Mouse (Mus musculus) left cerebral cortex, postnatal 4 days (tissue): Measurements from ENCODE around the gene Fam102a. TPM values are rescaled to one million over a fixed set of nuclear protein-coding genes. Genes with fewer than 3 reads are reported as not detected.

Experiments used
- DNase-seq: peaks from one replicate; pipeline ENCODE4 v3.0.0-alpha.2; 2022
- intact Hi-C: fragments of 180-260 bp; cut with DNase I; formaldehyde crosslinking; loops from one replicate; pipeline ENCODE4 v1.15.1; 2025
- total RNA-seq, 2 experiments: library from RNA; stranded (reverse); gene quantifications; 2 replicates each; pipeline ENCODE4 v1.2.3; 2021

The Fam102a gene
- total RNA-seq, 2 experiments from 2014 or later, result 18.8 to 20.1 TPM

DNA sequence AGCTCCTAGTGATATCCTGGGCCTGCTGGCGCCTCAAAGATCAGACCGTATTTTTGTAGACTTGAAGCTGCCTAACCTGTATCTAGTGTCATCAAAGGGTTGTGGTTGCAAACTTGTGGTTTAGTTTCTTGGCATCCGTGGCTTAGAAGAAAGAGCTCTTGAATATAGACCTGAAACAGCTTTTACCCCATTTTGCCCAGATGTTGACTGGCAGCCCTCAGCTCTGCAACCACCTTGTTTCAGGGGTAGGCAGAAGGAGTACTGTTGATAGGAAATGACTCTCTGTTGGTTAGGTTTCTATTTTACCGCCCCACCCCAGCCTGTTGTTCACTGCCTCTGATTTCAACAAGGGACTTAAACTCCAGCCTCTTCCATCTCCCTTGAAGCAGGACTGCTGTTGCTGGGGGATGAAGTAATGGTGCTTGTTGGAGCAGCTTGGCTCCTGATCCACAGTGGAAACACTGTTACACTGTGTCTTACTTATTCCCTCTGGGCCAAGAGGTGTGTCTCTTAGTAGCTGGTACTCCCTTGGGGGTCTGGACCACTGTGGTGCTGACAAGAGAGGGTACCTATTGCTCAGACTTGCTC lies 6.9 kb downstream of the Fam102a start:
- no peak for DNase-seq
- intact Hi-C loops, result no loop called here

DNA sequence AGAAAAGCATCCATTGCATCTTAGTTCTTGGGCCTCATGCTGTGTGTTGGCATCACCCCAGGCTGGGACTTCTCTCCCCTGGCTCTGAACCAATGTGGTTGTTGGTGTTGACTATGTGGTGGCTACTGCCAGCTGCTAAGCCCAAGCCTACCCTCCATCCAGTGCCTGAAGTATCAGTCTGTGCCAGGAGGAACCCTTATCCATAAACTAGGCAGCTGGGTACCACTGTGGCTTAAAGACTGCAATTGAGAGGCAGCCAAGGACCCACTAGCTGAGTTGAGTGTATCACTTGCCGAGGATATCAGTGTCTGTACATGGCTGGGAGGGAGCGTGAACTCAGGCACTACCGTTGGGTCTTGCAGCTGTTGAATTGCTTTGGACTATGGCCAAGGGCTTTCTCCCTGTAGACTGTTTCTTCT lies 7.9 kb downstream of the Fam102a start:
- peak; percentile 81 for DNase-seq
- intact Hi-C loops, result no loop called here

DNA sequence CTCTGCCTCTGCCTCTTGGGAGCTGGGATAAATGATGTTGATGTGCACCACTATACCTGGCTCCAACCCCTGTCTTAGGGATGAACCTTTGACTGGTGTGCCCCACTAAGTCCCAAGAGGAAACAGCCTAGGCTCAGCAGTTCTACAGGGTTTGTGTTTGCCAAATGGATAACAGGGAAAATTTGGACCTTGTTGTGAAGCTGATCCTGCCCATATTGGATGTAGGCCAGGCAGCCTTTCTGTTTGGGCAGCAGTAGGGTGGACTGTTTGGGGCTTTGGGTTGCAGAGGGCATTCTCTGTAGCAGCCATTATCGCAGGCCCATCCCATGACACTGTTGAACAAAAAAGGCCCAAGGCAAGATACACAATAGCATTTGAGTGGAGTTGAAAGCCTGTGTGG lies 11.8 kb downstream of the Fam102a start:
- no peak for DNase-seq
- intact Hi-C loops, result no loop called here

DNA sequence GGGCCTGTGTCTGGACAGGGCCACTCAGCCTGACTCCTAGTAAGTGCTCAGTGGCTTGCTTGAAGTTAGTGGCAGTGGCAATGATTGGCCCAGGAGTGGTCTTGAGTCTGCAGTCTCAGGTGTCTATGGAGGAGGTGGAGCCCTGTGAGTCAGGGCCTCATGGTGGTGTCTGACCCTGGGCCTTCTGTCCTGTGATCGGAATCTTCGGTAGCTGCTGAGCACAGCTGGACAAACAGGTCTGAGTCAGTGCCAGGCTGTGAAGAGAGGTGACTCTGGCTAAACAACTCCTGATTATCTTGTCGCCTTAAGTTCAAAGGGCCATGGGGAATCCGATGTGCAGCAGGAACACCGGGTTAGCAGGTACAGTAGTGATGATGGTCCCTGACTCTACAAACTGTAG lies 12.2 kb downstream of the Fam102a start:
- DNase-seq, result no peak
- intact Hi-C loops, result no loop called here

DNA sequence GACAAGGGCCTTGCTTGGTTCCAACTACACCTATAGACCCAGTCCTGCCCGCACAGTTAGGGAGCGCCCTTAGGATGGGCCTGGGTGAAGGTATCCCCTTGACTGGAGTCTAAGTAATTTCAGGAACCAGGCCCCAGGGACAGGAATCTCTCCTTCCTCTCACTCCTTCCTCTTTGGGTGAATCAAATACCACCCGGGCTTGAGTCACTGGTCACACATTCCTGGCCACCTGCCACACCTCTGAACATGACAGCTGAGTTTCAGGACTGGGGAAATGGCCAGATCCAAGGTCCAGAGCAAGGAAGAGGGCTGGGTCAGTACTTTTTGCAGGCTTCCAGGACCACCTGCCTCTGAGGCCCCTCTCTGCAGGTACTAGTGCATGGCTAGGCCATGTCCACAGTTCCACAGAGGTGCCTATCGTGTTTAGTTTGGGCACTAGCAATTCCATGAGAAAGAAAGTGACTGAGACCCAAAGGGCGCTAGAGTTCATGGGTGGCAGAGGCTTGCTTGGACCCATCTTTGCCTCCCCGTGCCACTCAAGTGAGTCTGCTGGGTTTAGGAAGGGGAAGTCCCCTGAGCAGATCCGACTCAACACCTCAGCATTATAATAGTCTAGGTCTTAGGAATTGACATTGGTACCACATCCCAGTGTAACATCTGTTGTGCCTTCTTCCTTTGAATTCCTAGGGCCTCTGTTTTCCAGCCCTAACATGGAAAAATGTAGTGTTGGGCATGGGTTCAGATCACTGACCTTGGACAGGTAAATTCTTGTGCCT lies 13.0 kb downstream of the Fam102a start:
- no peak for DNase-seq
- intact Hi-C loops, result no loop called here

DNA sequence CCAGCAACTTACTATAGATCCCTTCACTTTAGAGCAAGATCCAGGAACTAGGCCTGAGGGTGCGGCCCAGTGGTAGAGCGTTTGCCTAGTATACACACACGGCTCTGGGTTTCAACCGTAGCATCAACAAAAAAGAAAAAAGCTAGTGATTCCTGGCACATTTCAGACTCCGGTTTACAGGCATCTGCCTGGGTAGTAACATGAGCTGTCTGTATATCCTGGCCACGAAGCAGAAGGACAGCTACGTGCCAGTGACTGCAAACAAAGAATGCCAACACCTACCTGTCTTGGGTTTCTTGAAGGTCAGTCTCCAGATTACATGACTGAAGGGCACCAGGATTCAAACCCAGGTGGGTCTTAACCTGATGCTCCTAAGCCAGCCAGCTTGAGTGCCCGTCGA lies 14.0 kb downstream of the Fam102a start:
- intact Hi-C loops, result no loop called here
- no peak for DNase-seq

DNA sequence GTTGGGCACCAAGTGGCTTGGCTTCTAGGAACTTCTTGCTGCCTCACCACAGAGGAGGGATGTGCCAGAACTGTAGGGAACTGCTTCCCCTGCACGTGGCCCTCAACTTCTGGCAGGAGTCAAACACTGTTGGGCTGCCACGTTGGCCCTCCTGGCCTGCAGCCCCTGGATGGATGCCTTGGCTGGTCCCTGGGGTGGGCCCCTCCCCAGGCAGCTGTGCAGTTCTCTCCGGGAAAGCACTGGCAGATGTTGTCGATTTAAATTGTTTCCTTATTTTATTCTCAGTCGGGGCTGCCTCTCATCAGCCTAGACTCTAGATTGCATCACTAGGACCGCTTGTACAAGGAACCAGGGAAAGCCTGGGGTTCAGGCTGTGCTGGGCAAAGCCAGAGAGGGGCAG lies 14.6 kb downstream of the Fam102a start:
- intact Hi-C loops, result no loop called here
- DNase-seq, result no peak

DNA sequence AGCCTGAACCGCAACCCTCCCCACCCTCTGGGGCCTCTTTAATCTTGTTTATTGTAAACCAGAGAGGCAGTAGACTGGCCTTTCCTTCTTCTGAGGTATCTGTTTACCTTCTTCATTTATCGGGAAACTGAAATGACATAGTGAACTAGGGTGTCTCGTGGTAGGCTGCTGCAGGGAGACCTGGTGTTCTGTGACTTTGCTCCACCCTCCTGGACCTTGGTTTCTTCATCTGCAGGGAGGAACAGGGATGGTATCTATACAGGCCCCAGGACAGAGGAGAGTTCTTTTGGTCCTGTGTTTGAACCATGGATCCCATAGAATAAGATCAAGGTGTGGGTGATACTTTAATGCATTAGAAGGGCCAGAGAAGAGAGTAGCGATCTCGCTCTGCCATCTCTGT lies 16.1 kb downstream of the Fam102a start:
- DNase-seq, result no peak

DNA sequence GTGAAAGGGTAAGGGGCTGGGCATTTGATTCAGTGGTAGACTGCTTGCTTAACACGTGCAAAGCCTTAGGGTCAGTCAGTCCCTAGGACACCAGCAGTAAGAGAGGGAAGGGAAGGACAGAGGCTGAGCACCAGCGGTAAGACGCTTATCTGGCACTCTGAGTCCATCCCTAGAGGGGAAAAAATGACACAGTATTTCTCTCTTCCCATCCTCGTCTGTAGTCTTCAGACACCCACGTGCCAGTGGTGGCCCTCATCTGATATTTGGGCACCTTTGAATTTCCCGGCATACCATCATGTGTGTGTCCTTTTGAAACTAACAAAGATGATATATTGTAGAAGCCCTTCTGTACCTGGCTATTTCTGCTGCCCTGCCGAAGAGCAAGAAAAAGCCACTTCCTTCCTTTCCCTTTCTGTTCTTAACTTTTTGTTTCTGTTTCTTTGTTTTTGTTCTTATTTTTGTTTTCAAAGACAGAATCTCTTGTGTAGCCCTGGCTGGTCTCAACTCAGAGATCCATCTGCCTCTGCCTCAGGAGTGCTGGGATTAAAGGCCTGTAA lies 18.5 kb downstream of the Fam102a start:
- DNase-seq, result no peak
- intact Hi-C loops, result no loop called here

More for the DNA sequence above, 16.1 kb downstream of the Fam102a start:
- intact Hi-C loops, result no loop called here

DNA sequence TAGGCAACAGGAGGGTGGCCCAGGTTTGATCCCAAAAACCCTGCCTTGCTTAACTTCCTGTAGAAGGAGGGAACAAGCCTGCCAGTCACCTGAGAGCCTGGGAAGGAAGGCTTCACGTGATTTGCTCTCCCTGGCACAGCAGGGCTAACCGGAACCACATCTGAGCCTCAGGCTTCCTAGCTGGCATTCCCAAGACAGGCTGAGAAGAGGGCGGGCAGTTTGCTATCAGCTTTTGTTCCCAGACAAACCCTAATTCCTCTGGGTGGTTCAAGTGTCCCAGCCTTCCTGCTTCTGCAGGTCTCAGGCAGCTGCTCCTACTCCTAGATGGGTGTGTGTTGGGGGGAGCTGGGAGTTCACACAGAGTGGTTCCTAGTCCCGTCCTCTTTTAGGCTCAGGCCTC lies 20.4 kb downstream of the Fam102a start:
- DNase-seq, result no peak
- intact Hi-C loops, result no loop called here

DNA sequence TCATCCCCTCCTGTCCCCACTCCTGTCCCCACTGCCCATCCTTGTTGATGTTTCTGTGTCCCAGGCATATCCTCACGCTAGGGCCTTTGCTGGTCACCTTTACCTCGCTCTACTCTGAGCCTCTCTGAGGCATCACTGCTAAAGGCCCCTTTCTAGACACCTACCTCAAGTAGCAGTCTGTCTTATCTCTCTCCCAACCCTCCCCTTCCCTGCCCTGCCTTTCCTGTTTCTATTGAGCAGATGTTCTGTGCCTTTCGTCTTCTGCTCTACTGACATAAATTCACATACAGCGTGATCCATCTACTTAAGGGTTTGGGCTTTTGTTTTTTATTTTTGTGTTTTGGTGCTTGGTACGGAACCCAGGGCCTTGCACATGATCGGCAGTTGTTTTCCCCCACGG lies 20.9 kb downstream of the Fam102a start:
- intact Hi-C loops, result no loop called here
- DNase-seq, result no peak

DNA sequence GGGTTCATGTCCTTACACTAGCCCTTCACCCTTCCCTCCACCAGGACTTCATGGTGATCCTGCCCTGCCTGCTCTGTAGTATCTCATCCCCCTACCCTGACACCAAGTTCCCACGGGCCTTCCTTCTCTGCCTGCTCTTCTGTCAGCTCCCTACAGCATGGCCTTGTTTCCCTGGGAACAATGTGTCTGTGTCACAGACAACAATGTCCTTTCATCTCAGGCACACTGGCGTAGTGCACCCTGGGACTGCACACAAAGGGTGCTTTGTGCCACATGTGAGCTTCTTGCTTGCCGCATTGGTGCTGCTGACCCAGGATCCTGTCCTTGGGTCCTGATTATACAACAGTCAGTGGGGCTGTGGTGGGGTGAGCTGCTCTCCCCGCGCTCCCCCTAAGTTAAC lies 24.4 kb downstream of the Fam102a start:
- intact Hi-C loops, result no loop called here
- no peak for DNase-seq

DNA sequence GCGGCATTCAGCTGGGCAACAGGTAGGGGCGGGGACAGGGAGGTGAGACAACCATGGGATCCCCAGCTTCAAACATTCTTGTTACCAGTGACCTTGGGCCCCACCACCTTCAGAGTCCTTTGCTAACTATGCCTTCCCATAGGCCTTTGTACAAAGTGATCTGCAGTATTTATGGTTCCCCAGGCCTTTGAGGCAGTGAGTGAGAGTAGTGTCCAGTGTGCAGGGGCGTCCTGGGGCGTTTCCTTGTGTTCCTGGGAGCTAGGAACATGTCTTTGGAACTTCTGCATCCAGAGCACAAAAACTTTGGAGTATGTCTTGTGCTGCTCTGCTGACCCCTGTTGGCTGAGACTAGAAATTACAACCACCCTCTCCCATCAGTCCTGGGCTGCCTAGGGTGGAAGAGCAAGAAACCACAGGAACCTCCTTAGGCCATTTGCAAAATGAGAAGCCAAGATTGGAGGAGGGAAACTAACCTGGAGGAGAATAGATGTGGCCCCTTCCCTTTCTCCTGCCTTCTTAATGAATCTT lies 31.5 kb downstream of the Fam102a start:
- DNase-seq, result peak; percentile 60
- intact Hi-C loops, result loop anchor here (5.0 kb wide), 2 partner anchors 79 to 164 kb away; no protein-coding TSS in a partner anchor

DNA sequence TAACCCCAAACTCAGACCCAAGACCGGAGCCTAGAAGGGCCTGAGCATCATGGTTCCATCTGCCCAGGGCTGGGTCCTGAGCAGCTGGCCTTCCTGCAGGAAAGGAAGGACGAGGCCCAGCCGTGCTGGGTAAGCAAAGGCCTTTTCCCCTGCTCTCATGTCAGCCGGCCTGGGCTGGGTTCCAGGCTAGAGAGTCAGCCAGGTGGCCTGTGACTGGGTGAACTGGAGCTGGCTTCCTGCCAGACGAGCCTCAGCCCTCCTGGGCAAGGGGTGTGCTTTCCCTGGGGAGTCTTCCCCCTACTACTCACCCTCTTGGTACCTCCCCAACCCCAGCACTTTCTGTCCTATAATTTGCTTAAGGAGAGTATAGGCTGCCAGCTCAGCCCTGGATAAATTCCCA lies 33.0 kb downstream of the Fam102a start:
- intact Hi-C loops, result loop anchor here (5.0 kb wide), 2 partner anchors 81 to 166 kb away; no protein-coding TSS in a partner anchor
- DNase-seq, result peak; percentile 66

DNA sequence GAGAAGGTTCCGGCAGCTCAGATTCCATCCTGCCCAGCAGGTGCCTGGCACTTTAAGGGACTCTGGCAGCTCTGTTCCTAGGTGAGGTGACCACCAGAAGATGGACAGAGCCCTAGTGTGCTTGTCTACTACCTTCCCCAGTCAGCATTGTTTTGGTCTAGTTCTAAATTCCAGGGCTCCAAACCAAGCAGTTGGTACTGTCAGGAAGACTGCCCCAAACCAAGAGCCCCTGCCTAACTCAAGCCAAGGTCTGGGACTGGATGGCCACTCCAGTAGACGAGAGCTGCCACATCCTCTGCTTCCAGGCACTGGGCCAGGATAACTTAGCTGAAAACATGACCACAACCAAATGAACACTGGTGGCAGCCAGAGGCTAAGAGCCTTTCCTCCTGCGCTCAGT lies 33.8 kb downstream of the Fam102a start:
- intact Hi-C loops, result loop anchor here (5.0 kb wide), 2 partner anchors 82 to 167 kb away; no protein-coding TSS in a partner anchor

DNA sequence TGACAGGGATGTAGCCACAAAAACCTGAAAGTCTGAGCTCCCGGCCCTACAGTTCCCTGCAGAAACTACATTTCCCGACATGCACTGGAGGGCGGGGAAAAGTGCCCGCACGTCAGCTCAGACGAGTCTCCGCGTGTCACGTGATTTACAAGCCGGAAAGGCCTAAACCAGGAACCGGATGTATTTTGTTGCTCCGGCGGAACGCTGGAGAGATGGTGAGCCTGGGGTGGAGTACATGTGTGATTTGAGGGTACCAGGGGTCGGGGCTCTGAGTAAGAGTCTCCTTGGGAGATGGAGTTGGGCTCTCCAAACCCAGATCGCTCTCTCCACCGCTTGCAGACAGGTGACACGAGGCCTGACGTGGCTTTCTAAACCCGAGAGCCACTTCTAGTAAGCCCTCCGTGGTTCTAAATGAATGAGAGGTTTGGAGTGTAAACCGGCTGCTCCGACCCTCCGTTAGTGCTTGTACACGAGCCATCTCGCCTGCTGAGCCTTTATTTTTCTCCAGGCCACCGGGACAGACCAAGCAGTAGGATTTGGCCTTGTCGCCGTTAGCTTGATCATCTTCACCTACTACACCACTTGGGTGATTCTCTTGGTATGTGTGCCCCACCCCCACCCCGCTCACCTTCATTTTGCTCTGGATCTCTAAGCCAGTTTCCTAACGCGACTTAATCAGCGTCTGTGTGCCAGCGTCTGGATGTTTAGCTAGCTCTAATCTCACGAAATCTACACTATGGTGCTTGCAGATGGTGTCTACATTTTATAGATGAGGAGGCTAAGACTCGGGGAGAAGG lies 35.8 kb downstream of the Fam102a start, which contains the start of gene Dpm2:
Gene Dpm2, plus strand, starts transcription at position 161 of the 797 bp plus-strand sequence.
- intact Hi-C loops, result no loop called here

More for the DNA sequence above, 33.8 kb downstream of the Fam102a start:
- no peak for DNase-seq

DNA sequence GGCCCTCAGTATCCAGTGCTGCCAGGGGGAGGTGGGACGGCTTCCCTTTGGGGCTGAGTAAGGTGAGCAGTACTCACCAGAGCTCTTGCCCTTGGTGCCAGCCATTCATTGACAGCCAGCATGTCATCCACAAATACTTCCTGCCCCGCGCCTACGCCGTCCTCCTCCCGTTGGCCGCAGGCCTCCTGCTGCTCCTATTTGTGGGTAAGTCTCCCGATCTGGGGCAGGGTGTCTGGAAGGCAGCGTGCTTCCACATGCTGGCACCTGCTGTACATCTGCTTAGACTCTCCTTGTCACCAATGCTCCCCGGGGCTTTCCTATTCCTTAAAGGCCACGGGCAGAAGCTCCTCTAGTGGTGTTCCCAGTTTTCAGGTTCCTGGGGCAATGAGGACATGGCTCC lies 37.1 kb downstream of the Fam102a start:
- DNase-seq, result no peak
- intact Hi-C loops, result no loop called here

More for the DNA sequence above, 35.8 kb downstream of the Fam102a start, which contains the start of gene Dpm2:
- DNase-seq, result peak; percentile 89

DNA sequence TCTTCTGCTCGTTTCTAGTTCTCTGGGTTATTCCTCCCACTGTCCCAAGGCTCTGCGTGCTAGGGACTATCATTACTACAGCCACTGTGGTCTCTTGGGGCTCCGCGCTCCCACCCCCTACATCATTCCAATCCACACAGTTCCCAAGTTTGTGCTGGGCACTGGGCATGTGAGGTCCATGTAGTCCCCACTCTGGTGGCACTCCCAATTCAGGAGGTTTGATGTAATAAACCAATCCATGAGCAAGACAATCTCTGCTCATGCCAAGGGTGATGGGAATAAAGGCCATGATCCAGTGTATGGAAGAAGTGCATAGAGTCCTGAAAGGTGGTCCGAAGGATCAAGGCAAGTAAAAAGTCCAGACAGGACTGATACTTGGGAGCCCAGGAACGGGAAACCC lies 39.4 kb downstream of the Fam102a start, which contains the start of gene Pip5kl1:
Gene Pip5kl1, plus strand, starts transcription at position 301 of the 400 bp plus-strand sequence.
- intact Hi-C loops, result no loop called here
- no peak for DNase-seq

DNA sequence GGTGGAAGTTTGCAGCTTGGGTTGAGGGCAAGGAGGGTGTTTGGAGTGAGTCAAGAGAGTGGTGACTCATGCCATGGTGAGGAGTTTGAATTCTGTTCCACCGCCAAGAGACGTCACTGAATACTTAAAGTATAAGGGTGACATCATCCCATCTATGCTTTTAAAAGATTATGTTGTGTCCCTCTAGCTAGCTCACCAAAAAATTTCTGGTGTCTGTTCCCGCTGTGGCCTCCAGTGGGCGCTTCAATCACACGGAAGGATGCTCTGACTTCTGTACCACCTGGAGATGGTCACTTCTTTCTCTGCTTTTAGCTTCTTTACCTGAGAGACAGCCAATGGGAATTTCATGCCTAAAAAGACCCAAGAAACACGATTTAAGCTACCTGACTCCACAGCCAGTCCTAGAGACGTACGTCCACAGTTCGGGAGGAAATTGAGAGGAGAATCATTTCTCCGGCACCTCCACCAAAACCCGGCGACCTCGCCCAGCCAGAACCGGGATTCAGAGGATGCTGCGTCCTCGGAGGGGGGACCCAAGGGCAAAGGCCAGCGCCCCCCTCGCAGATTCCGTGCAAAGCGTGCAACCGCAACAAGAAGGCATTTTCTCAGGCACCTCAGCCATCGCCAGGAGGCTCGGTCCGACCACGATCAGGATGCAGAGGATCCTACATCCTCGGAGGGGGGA lies 39.9 kb downstream of the Fam102a start:
- intact Hi-C loops, result no loop called here
- DNase-seq, result peak; percentile 52

DNA sequence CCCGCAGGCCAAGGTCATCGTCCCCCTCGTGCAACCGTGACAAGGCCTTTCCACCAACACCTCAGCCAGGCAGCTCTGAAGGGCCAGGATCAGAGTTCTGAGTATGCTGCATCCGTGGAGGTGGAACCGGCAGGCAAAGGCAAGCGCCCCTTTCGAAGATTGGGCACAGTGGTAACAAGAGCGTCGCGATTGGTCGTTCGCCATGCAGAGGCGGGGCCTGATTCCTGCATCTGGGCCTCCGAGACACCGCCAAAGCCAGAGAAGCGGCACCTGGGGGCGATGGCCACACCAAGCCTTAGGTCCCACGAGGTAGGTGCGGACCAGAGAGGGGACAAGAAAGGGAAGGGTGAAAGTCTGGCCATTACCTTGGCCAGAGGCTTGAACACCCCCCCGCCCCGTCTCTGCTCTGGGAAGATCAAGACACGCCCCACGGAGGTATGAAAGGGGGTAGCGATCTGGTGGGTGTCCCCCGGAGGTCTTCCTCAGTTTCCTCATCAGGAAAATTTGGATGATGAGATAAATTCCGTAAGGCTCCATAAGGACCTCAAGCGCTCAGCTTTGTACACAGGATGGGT lies 40.5 kb downstream of the Fam102a start, which contains the start of gene 9430097D07Rik:
Gene 9430097D07Rik, minus strand, starts transcription at position 99 of the 575 bp plus-strand sequence.
- DNase-seq, result peak; percentile 73
- intact Hi-C loops, result no loop called here
